Mouse (Mus musculus) right cerebral cortex, adult 2 months (tissue): ENCODE results near the gene Cldn14.

Experiments used
- DNase-seq, 2 experiments: peaks; one replicate each; pipeline ENCODE4 v3.0.0; 2021 to 2022; ENCODE audit warnings: low spot score in 2 of 2

Cldn14 gene

GRCm38 (mm10) chr16:93912808-93913207 is 95.8 kb downstream of the Cldn14 start:
- DNase-seq: no peak

- peak in 1 of 2 experiments; percentile 8 for DNase-seq
These were observed 96.5 kb downstream of the Cldn14 start for GRCm38 (mm10) chr16:93912158-93912557.

GRCm38 (mm10) chr16:93910735-93911665 is 97.6 kb downstream of the Cldn14 start:
- DNase-seq: no peak

- no peak for DNase-seq
These were observed 98.7 kb downstream of the Cldn14 start for GRCm38 (mm10) chr16:93909936-93910335.

GRCm38 (mm10) chr16:93908196-93908595 is 100.4 kb downstream of the Cldn14 start:
- no peak for DNase-seq

- no peak for DNase-seq
These were observed 100.9 kb downstream of the Cldn14 start for GRCm38 (mm10) chr16:93907761-93908160.

- DNase-seq: peak; percentile 71 to 80
These were observed 102.3 kb downstream of the Cldn14 start for GRCm38 (mm10) chr16:93906156-93907014.

- DNase-seq: no peak
These were observed 105.6 kb downstream of the Cldn14 start for GRCm38 (mm10) chr16:93903027-93903426.

GRCm38 (mm10) chr16:93893285-93893684 is 115.4 kb downstream of the Cldn14 start:
- DNase-seq: peak; percentile 25 to 30

GRCm38 (mm10) chr16:93890948-93891604 is 117.6 kb downstream of the Cldn14 start:
- DNase-seq: no peak

- DNase-seq: no peak
These were observed 120.2 kb downstream of the Cldn14 start for GRCm38 (mm10) chr16:93888481-93888880.

GRCm38 (mm10) chr16:93884722-93885113 is 123.9 kb downstream of the Cldn14 start:
- DNase-seq: no peak

- DNase-seq: no peak
These were observed 124.4 kb downstream of the Cldn14 start for GRCm38 (mm10) chr16:93884086-93884721.

- DNase-seq: peak; percentile 85 to 91
These were observed 125.1 kb downstream of the Cldn14 start, which contains the start of gene Chaf1b for GRCm38 (mm10) chr16:93883423-93884085. Chaf1b (plus strand) TSS chr16:93883901.

- no peak for DNase-seq
These were observed 130.8 kb downstream of the Cldn14 start for GRCm38 (mm10) chr16:93877612-93878380.

GRCm38 (mm10) chr16:93874841-93875240 is 133.8 kb downstream of the Cldn14 start:
- no peak for DNase-seq
